Mouse (Mus musculus) limb, embryonic 12.5 days (tissue): ENCODE measurements around the gene Jarid2. TPM values are rescaled to one million over a fixed set of nuclear protein-coding genes. Genes with fewer than 3 reads are reported as not detected.

Source experiments
- ATAC-seq: fragments of 200-750 bp; cut with Nextera tagmentation; 2 replicates; pipeline ENCODE4 v1.8.0; 2017; ENCODE audit warnings: low read depth, moderate TSS enrichment; ENCODE audit not compliant: insufficient number of reproducible peaks, insufficient read depth, low FRiP score, low TSS enrichment
- H3K27ac ChIP-seq: fragments of 300-500 bp; sonication (generic); 2 replicates; pipeline ENCODE4 v1.5.1; 2016; ENCODE audit warnings: mild to moderate bottlenecking, moderate library complexity
- H3K27me3 ChIP-seq: fragments of 300-500 bp; sonication (generic); 2 replicates; pipeline ENCODE4 v1.6.1; 2016; ENCODE audit warnings: mild to moderate bottlenecking, moderate library complexity
- H3K36me3 ChIP-seq: fragments of 300-500 bp; sonication (generic); 2 replicates; pipeline ENCODE4 v1.6.1; 2016; ENCODE audit warnings: mild to moderate bottlenecking, moderate library complexity
- H3K4me1 ChIP-seq: fragments of 300-500 bp; sonication (generic); replicated peaks from 2 replicates; pipeline ENCODE4 v1.6.1; 2016
- H3K4me2 ChIP-seq: fragments of 300-500 bp; sonication (generic); 2 replicates; pipeline ENCODE4 v1.6.1; 2016; ENCODE audit warnings: mild to moderate bottlenecking, moderate library complexity
- H3K4me3 ChIP-seq: fragments of 300-500 bp; sonication (generic); replicated peaks from 2 replicates; pipeline ENCODE4 v1.5.1; 2016; ENCODE audit warnings: mild to moderate bottlenecking
- H3K9ac ChIP-seq: fragments of 300-500 bp; sonication (generic); replicated peaks from 2 replicates; pipeline ENCODE4 v1.6.1; 2016; ENCODE audit warnings: mild to moderate bottlenecking, moderate library complexity
- H3K9me3 ChIP-seq: fragments of 300-500 bp; sonication (generic); 2 replicates; pipeline ENCODE4 v1.6.1; 2016; ENCODE audit warnings: mild to moderate bottlenecking, moderate library complexity
- WGBS: fragments of 180-500 bp; shearing (Covaris S2); methylation state at CpG from one replicate; pipeline ENCODE4 v1.1.7; 2016; 5-methylcytosine and 5-hydroxymethylcytosine counted together
- polyA plus RNA-seq: library from polyadenylated mRNA; unstranded; fragments of >200 nt; fragmentation: Nextera tagmentation; extraction: Ambion mirVana; gene quantifications from 2 replicates; pipeline ENCODE4 v1.2.1, GENCODE M21; 2016

Gene Jarid2
- 57.4 and 63.8 TPM in 2 replicates for polyA plus RNA-seq

DNA sequence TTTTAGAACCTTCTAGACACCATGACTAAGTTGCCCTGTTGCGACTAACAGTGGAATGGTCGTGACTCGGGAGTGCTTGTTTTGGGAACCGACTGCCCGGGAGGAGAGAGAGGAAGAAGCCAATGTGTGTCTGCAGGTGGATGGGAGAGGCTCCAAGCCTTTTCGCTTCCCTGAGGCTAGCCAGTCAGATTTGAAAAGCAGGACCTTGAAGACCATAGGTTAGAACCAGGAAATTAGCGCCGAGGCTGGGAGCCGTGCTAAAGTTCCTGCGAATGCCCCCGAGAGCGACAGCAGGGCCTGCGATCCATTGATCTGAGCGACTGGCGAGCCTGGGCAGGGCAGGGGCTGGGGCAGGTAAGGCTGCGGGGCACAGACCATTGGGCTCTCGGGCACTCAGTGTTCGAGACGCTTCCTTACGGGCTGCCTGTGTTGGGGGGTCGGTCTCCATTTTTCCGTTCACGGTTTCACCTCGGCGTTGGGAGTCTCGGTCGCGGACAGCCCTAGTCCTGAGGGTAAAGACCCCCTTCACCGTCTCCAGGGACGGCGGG lies at the start of gene Jarid2:
TSS of gene Jarid2 (plus strand) at position 51 of the 548 bp plus-strand sequence.
- Histone ChIP-seq H3K4me2 (peak within 1 kb of the TSS; percentile 89), H3K4me1 (peaks cover 20% of the 10 kb centered on the region), H3K9ac (peak within 1 kb of the TSS; percentile 85), H3K27me3 (no peaks in the 10 kb centered on the region), H3K36me3 (no peaks in the 10 kb centered on the region), H3K27ac (peak within 1 kb of the TSS; percentile 90), H3K9me3 (no peaks in the 10 kb centered on the region), H3K4me3 (peak within 1 kb of the TSS; percentile 75)
- 1% methylated on average over 31 of the region's 31 CpGs for WGBS
- ATAC-seq: no peak

DNA sequence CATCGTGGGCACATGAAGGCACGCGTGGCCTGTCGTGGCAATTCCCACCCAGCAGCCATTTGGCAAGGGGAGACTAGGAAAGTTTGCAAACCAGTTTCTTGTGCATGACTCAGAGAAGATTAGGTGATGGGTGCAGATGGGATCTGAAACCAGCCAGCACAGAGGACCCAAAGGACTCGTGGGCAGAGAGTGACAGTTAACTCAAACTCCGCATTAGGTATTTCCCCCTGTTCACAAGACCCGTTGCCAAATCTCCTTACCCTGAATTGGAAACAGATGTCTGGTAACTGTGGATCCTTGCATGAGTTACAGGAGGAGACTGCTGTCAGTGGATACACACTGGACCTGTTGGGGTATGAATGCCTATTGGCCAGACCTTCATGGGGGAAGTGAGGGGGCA lies 48.2 kb upstream of the Jarid2 start:
- no peak for ATAC-seq
- H3K27ac ChIP-seq: no peak overlapping the region
- H3K9me3 ChIP-seq: no peaks in the 10 kb centered on the region
- H3K4me1 ChIP-seq: peaks cover 13% of the 10 kb centered on the region
- no peak overlapping the region for H3K4me3 ChIP-seq
- no peaks in the 10 kb centered on the region for H3K36me3 ChIP-seq
- no peak overlapping the region for H3K4me2 ChIP-seq
- 0 out of 2 replicates have a peak, but pooled peaks cover 7% of the 10 kb centered on the region for H3K27me3 ChIP-seq
- no peak overlapping the region for H3K9ac ChIP-seq
- 48% methylated on average over 7 of the region's 7 CpGs for WGBS

DNA sequence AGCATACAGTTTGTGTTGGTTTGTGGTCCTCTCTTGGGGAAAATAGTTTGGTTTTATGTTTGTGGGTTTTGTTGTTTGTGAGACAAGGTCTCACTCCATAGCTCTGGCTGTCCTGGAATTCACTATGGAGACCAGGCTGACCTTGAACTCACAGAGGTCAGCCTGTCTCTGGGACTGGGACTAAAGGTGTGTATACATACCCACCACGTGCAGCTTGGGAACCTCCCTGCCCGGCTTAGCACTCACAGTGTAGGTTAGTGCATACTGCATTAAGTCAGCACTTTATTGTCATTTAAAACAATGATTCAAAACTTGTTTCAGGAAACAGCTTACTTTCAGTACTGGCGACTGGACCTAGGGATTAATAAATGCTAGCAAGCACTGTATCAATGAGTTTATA lies 41.1 kb upstream of the Jarid2 start:
- 59% methylated on average over 3 of the region's 3 CpGs for WGBS
- H3K4me2 ChIP-seq: no peak overlapping the region
- no peaks in the 10 kb centered on the region for H3K36me3 ChIP-seq
- H3K4me3 ChIP-seq: no peak overlapping the region
- H3K9me3 ChIP-seq: no peaks in the 10 kb centered on the region
- no peaks in the 10 kb centered on the region for H3K27me3 ChIP-seq
- H3K9ac ChIP-seq: no peak overlapping the region
- H3K4me1 ChIP-seq: no peaks in the 10 kb centered on the region
- H3K27ac ChIP-seq: no peak overlapping the region
- ATAC-seq: no peak

DNA sequence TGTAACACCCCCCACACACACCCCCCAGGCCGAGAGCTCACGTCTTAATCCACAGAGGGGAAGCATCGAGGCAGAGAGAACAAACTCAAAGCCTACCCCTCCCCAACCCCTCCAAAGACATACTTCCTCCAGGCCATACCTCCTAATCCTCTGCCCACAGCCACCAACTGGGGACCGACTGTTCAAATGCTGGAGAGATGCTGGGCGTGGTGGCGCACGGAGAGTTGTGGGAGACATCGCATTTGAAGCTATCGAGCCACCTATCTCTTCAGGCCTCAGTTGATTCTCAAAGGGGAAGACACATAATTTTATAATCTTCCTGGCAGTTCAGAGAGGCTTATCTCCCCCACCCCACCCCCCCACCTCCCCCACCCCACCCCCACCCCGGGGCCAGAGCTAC lies 31.6 kb upstream of the Jarid2 start:
- no peaks in the 10 kb centered on the region for H3K36me3 ChIP-seq
- no peak for ATAC-seq
- 86% methylated on average over 10 of the region's 10 CpGs for WGBS
- H3K27ac ChIP-seq: no peak overlapping the region
- H3K9ac ChIP-seq: no peak overlapping the region
- no peaks in the 10 kb centered on the region for H3K4me1 ChIP-seq
- H3K27me3 ChIP-seq: no peaks in the 10 kb centered on the region
- H3K4me2 ChIP-seq: no peak overlapping the region
- no peak overlapping the region for H3K4me3 ChIP-seq
- no peaks in the 10 kb centered on the region for H3K9me3 ChIP-seq

DNA sequence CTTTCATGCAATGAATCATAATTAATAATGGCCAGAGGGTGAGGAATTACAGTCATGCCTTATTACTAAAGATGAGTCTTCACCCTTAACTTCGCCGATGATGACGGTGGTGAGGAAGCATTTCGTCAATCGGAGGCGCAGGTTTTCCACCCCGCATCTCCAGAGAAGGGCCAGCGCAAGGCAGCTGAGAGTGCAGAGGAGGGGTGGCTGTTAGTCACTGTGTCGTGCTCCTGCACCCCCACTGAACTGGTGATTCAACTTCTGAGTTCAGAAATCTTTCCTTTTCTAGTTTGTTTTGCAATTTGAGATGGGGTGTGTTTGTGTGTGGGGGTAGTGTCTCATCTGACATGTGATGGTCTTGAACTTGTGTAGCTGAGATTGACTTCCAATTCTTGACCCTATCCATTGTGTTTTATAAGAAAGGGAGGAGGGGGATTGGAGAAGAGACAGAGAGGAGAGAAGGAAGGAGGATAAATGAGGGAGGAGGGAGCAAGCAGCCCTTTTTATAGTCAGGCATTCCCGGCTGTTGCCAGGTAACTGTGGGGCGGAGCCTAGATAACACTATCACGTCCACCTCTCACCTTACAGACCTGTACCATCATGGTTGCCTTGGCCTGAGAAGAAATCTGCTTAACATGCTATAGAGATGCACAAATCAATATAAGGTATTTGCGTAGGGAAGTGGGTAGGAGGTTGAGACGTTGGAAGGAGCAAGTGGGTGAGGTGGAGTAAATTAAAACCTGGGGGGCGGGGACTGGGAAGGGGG lies 25.1 kb upstream of the Jarid2 start:
- Histone ChIP-seq H3K4me1 (0 out of 2 replicates have a peak, but pooled peaks cover 4% of the 10 kb centered on the region), H3K4me3 (no peak overlapping the region), H3K27ac (no peak overlapping the region), H3K27me3 (no peaks in the 10 kb centered on the region), H3K9ac (no peak overlapping the region), H3K9me3 (no peaks in the 10 kb centered on the region), H3K36me3 (no peaks in the 10 kb centered on the region), H3K4me2 (no peak overlapping the region)
- WGBS: 85% methylated on average over 15 of the region's 15 CpGs
- ATAC-seq: no peak

DNA sequence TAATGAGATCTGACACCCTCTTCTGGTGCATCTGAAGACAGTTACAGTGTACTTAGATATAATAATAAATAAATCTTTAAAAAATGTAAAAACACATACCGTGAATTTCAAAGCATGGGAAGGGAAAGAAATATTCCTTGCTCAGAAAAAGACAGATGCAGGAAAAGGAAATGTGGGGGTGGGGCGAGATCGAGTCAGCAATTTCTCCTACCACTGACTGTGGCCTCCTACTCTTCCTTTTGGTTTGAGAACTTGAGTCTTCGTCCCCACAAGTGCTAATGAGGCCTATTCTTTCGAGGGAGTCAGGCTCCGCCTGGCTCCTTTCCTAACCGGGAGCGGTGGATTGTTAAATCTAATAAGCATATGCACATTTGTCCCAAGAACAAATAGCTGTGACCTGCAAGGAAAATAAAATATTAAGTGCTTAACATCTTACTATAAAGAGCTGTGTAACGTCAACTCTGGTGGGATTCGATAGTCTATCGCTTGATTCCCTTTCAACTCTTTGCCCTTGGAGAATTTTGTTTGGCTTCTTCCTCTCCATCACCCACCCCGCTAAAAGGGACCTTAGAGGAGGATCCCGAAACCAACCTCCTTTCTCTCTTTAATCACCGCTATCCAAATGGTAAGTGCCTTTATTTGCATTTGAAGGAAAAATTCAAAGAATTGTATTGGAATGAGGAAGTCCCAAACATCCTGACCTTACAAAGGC lies 24.1 kb upstream of the Jarid2 start:
- Histone ChIP-seq H3K4me1 (0 out of 2 replicates have a peak, but pooled peaks cover 4% of the 10 kb centered on the region), H3K4me2 (no peak overlapping the region), H3K27me3 (no peaks in the 10 kb centered on the region), H3K36me3 (no peaks in the 10 kb centered on the region), H3K9ac (no peak overlapping the region), H3K27ac (no peak overlapping the region), H3K4me3 (no peak overlapping the region), H3K9me3 (no peaks in the 10 kb centered on the region)
- ATAC-seq: no peak
- WGBS: 43% methylated on average over 14 of the region's 14 CpGs

DNA sequence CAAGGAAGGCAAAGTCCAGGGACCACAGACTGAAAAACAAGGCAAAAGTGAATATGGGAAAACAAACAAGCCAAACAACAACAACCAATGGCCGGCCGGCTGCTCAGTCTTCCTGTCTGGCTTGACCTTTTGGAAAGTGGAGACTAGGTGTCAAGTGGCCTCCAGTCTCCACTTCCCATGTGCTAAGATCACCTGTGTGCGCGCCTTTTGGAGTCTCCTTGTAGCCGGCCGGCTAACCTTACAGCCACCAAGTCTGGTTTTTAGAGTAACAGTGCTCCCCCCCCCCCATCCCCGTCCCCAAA lies 23.6 kb upstream of the Jarid2 start:
- ATAC-seq: no peak
- Histone ChIP-seq H3K4me3 (no peak overlapping the region), H3K4me1 (0 out of 2 replicates have a peak, but pooled peaks cover 7% of the 10 kb centered on the region), H3K36me3 (no peaks in the 10 kb centered on the region), H3K27ac (no peak overlapping the region), H3K27me3 (no peaks in the 10 kb centered on the region), H3K4me2 (no peak overlapping the region), H3K9me3 (no peaks in the 10 kb centered on the region), H3K9ac (no peak overlapping the region)
- WGBS: 35% methylated on average over 7 of the region's 7 CpGs

DNA sequence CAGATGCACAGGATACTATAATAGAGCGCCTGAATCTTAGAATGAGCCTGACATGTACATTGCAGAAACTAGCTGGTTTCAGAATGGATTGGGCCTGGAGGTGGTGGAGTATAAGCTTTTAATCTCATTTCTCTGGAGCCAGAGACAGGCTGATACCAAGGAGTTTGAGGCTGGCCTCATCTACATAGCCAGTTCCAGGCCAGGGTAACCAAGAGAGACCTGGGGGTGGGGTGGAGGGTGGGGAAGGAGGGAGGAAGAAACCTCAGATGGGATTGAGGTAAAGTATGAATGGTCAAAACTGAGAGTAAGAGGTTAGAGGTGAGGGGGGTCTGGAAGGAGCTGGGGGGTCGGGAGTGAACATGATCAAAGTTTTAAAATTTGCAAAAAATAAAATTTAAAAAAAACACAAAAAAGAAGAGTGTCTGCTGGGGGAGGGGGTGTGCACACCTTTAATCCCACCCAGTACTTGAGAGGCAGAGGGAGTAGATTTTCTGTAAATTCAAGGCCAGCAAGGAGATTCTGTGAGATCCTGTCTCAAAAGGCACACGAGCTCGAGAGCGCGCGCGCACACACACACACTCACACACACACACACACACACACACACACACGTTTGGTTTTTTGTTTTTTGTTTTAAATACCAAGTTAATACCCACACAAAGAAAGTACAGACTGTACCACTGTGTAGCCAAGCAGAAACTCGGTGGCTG lies 22.9 kb upstream of the Jarid2 start:
- H3K36me3 ChIP-seq: no peaks in the 10 kb centered on the region
- no peaks in the 10 kb centered on the region for H3K27me3 ChIP-seq
- ATAC-seq: no peak
- H3K4me2 ChIP-seq: no peak overlapping the region
- H3K27ac ChIP-seq: no peak overlapping the region
- peaks cover 12% of the 10 kb centered on the region for H3K4me1 ChIP-seq
- H3K9ac ChIP-seq: no peak overlapping the region
- WGBS: 77% methylated on average over 10 of the region's 10 CpGs
- no peak overlapping the region for H3K4me3 ChIP-seq
- H3K9me3 ChIP-seq: no peaks in the 10 kb centered on the region

DNA sequence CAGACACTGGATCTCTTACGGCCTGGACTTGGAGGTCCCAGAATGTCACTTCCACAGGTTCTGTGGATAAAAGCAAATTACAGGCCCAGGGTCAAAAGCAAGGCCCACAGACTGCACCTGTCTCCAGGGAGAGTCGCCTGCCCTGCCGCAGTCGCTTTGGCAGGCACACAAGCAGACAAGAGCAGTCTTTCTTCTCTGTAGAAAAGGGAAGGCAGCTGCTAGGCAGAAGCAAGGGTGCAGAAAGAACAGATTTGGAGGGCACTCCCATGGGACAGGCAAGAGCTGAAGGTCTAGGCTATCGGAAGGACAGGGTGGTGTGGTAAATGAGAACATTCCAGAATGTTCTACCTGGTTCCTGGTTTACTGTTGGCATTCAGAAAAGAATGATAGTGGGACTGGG lies 22.1 kb upstream of the Jarid2 start:
- no peaks in the 10 kb centered on the region for H3K27me3 ChIP-seq
- no peak overlapping the region for H3K9ac ChIP-seq
- no peak overlapping the region for H3K4me2 ChIP-seq
- H3K36me3 ChIP-seq: no peaks in the 10 kb centered on the region
- no peaks in the 10 kb centered on the region for H3K9me3 ChIP-seq
- H3K4me1 ChIP-seq: peaks cover 20% of the 10 kb centered on the region
- no peak overlapping the region for H3K4me3 ChIP-seq
- 81% methylated on average over 5 of the region's 5 CpGs for WGBS
- H3K27ac ChIP-seq: no peak overlapping the region
- ATAC-seq: no peak

DNA sequence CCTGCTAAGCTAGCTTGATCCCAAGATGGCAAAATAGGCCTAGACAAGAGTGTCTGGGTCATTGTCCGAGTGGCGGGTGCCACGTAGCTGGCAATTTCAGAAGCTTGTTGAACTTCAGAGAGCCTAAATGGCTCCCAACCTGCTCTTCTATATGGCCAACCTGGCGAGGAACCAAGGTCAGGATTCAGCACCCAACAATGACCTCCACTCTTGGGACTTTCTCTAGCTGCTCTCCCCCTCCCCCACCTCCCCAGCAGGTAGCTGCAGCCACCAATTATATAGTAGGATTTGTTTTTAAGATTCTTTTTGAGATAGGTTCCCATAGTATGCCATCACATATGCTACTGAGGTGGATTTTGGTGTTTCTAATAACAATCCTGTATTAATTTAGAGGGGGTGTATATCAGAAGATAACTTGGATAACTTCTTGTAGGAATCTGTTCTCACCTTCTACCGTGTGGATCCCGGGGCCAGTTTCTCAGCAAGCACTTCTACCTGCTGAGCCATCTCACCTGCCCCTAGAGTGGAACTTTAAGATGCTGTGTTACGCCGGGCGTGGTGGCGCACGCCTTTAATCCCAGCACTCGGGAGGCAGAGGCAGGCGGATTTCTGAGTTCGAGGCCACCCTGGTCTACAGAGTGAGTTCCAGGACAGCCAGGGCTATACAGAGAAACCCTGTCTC lies 20.8 kb upstream of the Jarid2 start:
- 94% methylated on average over 14 of the region's 14 CpGs for WGBS
- no peak for ATAC-seq
- Histone ChIP-seq H3K9me3 (no peaks in the 10 kb centered on the region), H3K4me2 (no peak overlapping the region), H3K36me3 (no peaks in the 10 kb centered on the region), H3K27ac (no peak overlapping the region), H3K4me1 (peaks cover 21% of the 10 kb centered on the region), H3K4me3 (no peak overlapping the region), H3K27me3 (no peaks in the 10 kb centered on the region), H3K9ac (no peak overlapping the region)
